Mouse (Mus musculus) spleen, adult 2 months (tissue): ENCODE data around the gene Chac1.

ENCODE experiments used
- CTCF ChIP-seq: fragments of 200-500 bp; IDR thresholded peaks from 2 replicates; pipeline ENCODE4 v1.5.1; 2011; ENCODE audit warnings: mild to moderate bottlenecking, inconsistent platforms; ENCODE audit not compliant: insufficient read depth, insufficient read length, insufficient replicate concordance; ENCODE audit errors: extremely low read depth
- POLR2A ChIP-seq: fragments of 200-500 bp; IDR thresholded peaks from 2 replicates; pipeline ENCODE4 v1.6.1; 2011; ENCODE audit warnings: low read depth, low read length, inconsistent platforms

DNA sequence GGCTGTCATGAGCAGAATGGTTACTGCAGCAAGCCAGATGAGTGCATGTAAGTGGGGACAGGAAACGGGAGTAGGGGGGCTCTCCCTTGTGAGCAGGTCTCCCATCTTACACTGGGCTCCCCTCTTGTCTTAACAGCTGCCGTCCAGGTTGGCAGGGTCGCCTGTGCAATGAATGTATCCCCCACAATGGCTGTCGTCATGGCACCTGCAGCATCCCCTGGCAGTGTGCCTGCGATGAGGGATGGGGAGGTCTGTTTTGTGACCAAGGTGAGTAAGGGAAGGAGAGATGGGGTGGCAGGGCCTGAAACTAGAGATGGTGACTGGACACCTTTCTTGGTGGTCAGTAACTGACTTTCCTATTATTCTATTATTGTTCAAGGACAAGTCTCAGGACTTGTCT lies 22.5 kb upstream of the Chac1 start:
- TF ChIP-seq POLR2A: no peak
- TF ChIP-seq CTCF: no peak
